Mouse (Mus musculus) thymus, adult 18-20 months (tissue): ENCODE results near the gene Enc1.

ENCODE experiments used
- DNase-seq, 2 experiments: peaks; one replicate each; pipeline ENCODE4 v3.0.0; 2022; ENCODE audit warnings: mixed read lengths in 2 of 2

The Enc1 gene

DNA sequence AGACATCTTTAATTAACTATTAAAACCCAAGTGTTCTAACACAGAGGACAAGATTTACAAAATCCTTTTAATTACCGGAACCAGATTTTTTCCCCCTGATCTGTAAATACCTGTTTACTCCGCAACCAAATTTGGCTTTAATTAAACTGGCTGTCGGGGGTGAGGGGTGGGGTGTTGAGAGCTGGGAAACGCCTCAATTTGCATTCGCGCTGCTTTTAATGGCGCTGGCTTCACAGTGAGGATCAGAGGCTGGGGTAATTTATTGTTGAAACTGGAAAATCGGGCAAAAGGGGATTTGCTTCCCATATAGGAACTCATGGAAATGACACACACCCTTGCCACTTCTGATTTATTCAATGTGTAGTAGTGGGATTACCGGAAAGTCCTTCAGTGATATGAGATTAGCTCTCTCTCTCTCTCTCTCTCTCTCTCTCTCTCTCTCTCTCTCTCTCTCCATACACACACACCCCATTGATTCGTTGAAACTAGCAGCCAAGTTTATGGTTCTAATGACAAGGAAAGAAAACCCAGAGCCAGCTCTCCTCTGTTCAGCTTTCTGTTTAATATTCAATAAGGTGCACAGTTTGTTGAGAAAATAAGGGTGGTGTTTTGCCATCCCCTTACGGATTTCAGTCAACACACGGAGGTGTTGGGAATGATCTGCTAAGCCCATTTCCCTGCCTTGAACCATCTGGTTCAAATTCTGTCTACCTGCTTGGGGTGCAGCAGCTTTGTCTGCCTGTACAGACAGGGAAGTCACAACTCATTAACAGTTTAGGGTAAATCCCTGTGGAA, 51.7 kb downstream of the Enc1 start:
- DNase-seq, result no peak

DNA sequence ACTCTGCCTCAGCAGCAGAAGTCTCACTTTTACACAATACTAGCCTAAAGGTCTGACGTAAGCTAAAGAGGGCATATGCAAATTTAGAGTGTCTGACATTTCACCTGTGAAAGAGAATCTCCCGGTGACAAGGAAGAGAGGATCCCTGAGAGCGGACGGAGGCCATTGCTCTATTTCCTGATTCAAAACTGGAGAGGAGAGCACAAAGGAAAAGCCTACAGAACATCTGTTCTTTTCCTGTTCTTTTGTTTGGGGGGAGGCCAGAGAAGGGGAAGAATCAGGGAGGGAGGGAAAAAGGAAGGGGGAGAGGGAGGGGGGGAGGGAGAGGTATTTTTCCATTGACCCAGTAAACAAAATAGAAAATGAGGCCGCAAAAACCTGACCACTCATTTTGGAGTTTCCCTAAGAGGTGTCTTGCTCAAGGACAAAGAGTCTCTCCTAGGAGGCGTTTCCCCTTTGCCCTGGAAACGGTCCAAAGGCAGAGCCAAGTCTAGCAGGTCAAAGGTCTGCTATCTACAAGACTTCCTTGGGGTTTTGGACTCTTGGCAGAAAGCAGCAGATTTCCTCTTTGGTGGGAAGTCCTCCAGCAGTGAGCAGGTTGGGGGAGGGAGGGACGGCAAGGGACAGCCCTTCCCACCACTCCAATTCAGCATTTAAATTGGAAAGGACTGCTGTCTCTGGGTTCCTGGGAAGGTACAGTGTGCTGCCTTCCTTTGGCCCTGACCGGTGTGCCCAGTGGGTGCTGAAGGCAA, 54.4 kb downstream of the Enc1 start:
- no peak for DNase-seq

DNA sequence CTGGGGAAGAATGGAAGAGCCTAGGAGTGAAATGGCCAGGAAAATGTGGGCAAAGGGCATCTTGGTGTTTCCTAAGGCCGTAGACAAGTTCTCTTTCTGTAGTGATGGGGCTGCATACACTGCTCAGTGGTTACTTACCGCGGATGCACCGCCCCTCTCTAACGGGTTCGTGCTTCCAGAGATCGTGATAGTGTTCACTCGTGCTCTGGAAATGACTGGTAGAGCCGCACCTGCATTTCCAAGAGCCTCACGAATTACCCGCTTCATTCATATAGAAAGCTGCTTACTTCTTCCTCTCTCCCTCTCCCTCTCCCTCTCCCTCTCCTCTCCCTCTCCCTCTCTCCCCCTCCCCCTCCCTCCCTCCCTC, 54.9 kb downstream of the Enc1 start:
- no peak for DNase-seq

DNA sequence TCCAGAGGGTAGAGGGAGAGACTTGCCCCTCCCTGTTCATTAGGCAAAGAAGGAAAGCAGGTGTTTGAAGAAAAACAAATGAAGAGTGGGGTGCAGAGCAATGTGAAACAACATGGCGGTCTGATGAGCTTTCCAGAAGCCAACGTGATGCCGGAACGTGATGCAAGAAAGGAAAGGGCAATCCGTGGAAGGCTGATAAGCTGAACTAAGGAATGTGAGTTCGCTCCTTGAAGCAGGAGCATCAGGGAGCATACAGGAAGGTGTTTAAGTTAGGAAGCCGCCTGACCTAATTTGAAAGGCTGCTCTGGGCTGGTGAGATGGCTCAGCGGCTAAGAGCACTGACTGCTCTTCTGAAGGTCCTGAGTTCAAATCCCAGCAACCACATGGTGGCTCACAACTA, 55.4 kb downstream of the Enc1 start:
- DNase-seq, result no peak

DNA sequence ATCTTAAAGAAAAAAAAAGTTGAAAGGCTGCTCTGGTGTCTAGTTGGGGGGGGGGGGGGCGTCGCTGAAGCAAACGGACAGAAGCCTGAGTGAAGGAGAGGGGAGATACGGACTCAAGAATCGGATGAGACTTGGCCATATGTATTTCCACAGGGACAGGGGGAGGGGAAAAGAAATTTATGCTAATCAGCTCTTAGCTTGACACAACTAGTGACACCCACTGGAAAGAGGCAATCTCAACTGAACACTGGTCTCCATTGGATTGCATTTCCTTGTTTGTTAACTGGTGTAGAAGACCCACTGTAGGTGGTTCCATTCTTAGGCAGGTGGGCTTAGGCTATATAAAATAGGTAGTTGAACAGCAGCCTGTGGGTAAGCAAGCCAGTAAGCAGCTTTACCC, 55.9 kb downstream of the Enc1 start:
- no peak for DNase-seq

DNA sequence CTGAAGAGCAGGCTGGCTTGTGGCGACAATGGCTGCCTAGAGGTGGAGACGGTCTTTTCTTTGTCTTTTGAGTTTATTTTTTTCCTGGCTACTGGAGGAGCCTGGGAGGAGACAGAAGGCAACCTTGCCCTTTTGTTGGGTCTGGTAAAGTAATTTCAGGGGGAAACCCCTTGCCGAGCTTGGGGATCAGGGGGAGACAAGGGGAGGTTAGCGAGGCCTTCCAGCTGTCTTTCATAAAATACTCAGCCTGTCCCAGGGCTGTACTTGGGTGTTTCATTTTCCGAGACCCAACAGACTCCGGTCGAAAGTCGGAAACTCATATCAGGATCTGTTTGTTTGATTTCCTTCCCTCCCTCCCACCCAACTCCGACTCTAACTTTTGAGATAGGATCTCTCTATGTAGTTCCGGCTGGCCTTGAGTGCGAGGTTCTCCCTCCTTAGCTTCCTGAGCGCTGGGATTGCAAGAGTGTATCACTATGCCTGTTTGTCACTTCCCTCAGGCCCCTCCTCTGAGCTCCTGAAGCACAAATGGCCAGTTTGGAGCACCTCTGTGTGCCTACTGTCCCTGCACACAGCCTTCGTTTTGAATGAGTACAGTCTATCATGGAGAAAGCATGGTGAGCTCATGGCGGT, 56.6 kb downstream of the Enc1 start:
- DNase-seq, result no peak

DNA sequence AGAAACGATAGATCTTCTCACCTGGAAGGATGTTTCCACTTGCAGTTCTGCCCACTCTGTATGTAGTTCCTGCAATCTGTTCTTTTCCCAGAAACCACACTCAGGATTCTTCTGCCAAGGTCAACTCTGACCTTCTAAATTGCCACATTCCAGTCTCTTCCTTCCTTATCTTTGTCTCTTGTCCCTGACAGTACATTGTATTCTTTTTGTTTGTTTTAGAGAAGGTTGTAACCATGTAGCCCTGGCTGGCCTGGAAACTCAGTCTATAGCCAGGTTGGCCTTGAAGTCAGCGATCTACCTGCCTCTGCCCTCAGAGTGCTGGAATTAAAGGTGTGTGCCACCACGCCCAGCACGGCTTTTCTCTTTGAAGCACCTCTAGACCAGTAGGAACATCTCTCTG, 58.0 kb downstream of the Enc1 start:
- no peak for DNase-seq

DNA sequence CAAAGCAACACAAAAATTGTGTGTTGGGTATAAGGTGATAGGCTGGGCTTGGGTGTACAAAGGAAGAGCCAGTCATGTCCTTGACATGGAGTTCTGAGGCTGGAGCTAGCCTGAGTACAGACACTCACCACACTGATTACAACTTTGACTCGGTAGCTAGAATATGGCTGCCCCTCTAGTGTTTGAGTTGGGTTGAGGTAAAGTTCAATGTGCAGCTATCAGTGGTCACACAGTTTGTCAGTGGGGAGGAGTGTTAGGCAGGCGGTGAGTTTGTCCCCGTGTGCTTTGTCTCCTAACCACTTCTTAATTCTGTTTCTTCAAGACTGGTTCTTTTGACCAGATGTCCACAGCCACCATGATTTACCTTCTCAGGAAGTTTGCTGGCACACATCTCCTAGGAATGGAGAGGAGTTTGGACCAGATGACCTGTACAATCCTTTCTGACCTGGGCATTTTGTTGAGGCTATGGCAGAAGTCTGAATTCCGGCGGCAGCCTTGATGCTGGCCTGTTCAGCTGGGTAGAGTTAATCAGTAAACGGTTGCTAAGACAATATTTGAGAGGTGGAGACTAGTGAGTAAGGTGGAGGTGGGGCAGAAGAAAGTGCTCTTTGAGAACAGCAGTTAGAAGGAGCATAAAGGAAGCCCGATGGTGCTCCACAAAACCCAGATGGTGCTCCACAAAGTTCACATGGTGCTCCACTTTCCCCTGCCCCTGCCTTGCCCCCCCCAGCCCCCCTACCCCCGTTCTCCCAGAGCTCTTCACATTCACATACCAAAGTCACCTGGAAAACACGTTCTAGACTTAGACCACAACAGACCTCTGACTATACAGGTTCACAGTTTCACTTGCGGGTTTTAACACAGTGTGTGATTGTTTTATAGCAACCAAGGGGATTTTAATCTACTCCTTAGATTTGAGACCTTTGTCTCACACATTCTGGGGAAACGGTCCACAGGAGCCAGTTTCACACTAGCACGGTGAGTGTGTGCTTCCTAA, 59.3 kb downstream of the Enc1 start:
- no peak for DNase-seq
